In genomic region chr2:156614661-156615654, GRCm38 (mm10) we compare ENCODE assay signal across 8 mouse cellular contexts. TPM values are rescaled to one million over a fixed set of nuclear protein-coding genes. Genes with fewer than 3 reads are reported as not detected.
DNase-seq lines count a peak whose midpoint lies in the region; ATAC-seq lines count a peak whose summit lies in the region.

No protein-coding gene starts in this region.

- no peaks in the 10 kb centered on the region for H3K36me3 ChIP-seq in hindbrain, embryonic 15.5 days
- H3K36me3 ChIP-seq in neural tube, embryonic 12.5 days = no peaks in the 10 kb centered on the region

- H3K9ac ChIP-seq in hindbrain, embryonic 15.5 days = peak overlapping the region; percentile 68
- H3K9ac ChIP-seq in neural tube, embryonic 12.5 days = peak overlapping the region; percentile 71; the same call in 1 of the 2 replicates

- peak; percentile 40 for ATAC-seq in hindbrain, embryonic 15.5 days (ENCODE audit: low FRiP score, low read depth)
- no peak for ATAC-seq in neural tube, embryonic 12.5 days (ENCODE audit: low FRiP score, low read depth)

- H3K4me1 ChIP-seq in hindbrain, embryonic 15.5 days (replicated peaks) = peaks cover 40% of the 10 kb centered on the region
- H3K4me1 ChIP-seq in neural tube, embryonic 12.5 days = peaks cover 18% of the 10 kb centered on the region

- H3K27ac ChIP-seq in hindbrain, embryonic 15.5 days (replicated peaks) = no peak overlapping the region
- H3K27ac ChIP-seq in neural tube, embryonic 12.5 days = no peak overlapping the region

- H3K4me2 ChIP-seq in hindbrain, embryonic 15.5 days = peak overlapping the region; percentile 83
- H3K4me2 ChIP-seq in neural tube, embryonic 12.5 days (replicated peaks) = peak overlapping the region; percentile 99

- H3K9me3 ChIP-seq in hindbrain, embryonic 15.5 days = no peaks in the 10 kb centered on the region
- H3K9me3 ChIP-seq in neural tube, embryonic 12.5 days = no peaks in the 10 kb centered on the region

- intact Hi-C loops in left cerebral cortex, postnatal 14 days (cut with DNase I) = loop anchor here (5.0 kb wide), 1 partner anchor 37 kb away; no protein-coding TSS in a partner anchor

- peak; percentile 21 for DNase-seq in adrenal gland, postnatal 14 days
- DNase-seq in adrenal gland, adult 8-10 months = no peak
- peak; percentile 31 to 51 for DNase-seq in left cerebral cortex, postnatal 14 days (ENCODE audit: low spot score in 2 of 2)
- DNase-seq in left cerebral cortex, adult 11 months (ENCODE audit: low spot score) = no peak
- DNase-seq in ovary, postnatal 14 days (ENCODE audit: low spot score) = no peak
- no peak for DNase-seq in spleen, postnatal 10 days (ENCODE audit: low spot score in 2 of 2)

- H3K27me3 ChIP-seq in hindbrain, embryonic 15.5 days = peaks cover 15% of the 10 kb centered on the region; the same call in 1 of the 2 replicates
- H3K27me3 ChIP-seq in neural tube, embryonic 12.5 days (replicated peaks) = peaks cover 38% of the 10 kb centered on the region

- WGBS in hindbrain, embryonic 15.5 days = 9% methylated on average over 31 of the region's 31 CpGs
- 8% methylated on average over 31 of the region's 31 CpGs for WGBS in neural tube, embryonic 12.5 days

- H3K4me3 ChIP-seq in hindbrain, embryonic 15.5 days = peak overlapping the region; percentile 65
- H3K4me3 ChIP-seq in neural tube, embryonic 12.5 days = peak overlapping the region; percentile 72

RNA-seq across cellular contexts. Expression of gene Dlgap4, which starts 1.5 kb away (rescaled TPM):
- total RNA-seq in adrenal gland, postnatal 14 days (2021) = 39.3 and 51.3 TPM in 2 replicates
- total RNA-seq in adrenal gland, adult 8-10 months (2022) = 10 to 100 TPM; 43.0 to 72.3 (median 58.4) TPM
- total RNA-seq in left cerebral cortex, postnatal 14 days (2021) = 100 to 1,000 TPM; 234 to 242 TPM
- polyA plus RNA-seq in hindbrain, embryonic 15.5 days (2015; fragmentation: Nextera tagmentation; extraction: Ambion mirVana) = 215 and 244 TPM in 2 replicates
- 197 and 198 TPM in 2 replicates for polyA plus RNA-seq in neural tube, embryonic 12.5 days (2016; fragmentation: Nextera tagmentation; extraction: Ambion mirVana)

Comparison
In these comparisons a context has a peak if more than half of its experiments do, and no peak if none do; other contexts are left out.
1. DNase-seq: peak in adrenal gland, postnatal 14 days (single experiment) and left cerebral cortex, postnatal 14 days (2 of 2); none in adrenal gland, adult 8-10 months (single experiment), left cerebral cortex, adult 11 months (single experiment), ovary, postnatal 14 days (single experiment) and spleen, postnatal 10 days (0 of 2).